Mouse (Mus musculus) right cerebral cortex, postnatal 10 days (tissue): ENCODE measurements at regions not wholly inside any gene's neighbourhood (a gene's known extent, or its start where the extent isn't known, plus 50 kb on each side); places are given as distances from the start of the nearest gene placed in this dataset.

ENCODE experiments used
- DNase-seq, 2 experiments: peaks; one replicate each; pipeline ENCODE4 v3.0.0; 2021; ENCODE audit warnings: low spot score in 2 of 2

DNA sequence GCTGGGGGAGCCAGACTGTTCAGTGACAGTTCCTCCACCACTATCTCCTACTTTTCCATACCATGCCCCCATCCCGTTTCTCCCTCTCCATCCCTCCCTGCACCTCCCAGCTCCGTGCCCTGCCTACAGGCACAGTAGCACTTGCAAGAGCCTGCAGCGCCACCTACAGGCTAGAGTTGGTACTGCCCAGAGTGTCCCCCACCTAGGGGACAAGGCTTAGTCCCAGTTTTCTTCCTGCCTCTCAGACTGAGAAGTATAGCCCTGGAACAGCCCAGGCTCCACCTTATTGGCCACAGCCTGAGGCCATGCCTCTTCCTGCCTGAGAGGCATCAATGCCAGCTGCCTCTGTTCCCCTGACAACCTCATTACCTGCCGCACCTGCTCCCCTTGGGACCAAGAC lies 351.3 kb downstream of the Ptpru start:
- DNase-seq = peak; percentile 90 to 94

- DNase-seq = no peak
Observed at GRCm38 (mm10) chr4:131488246-131488645, 349.8 kb downstream of the Ptpru start.

DNA sequence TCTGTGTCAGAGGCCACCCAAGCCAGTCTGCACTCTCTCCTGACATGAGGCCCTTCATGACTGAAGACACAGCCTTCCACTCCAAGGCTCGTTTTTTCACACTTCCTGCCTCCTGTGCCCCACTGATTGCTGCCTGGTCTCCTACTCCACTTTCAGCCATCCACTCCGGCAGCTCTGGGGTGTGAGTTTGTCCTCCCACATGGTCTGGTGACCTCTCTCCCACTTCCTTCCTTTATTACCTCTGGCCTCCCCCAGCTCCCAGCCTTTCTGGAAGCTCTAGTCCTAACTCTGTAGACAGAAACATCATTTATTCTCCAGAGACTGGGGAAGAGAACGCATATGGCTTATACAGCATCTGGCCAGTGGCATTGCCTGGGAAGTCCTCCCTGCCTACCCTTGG lies 349.0 kb downstream of the Ptpru start:
- DNase-seq = no peak

GRCm38 (mm10) chr4:131491960-131492359 lies 346.1 kb downstream of the Ptpru start:
- DNase-seq = no peak

- DNase-seq = no peak
Observed at GRCm38 (mm10) chr4:131493726-131494125, 344.4 kb downstream of the Ptpru start.

DNA sequence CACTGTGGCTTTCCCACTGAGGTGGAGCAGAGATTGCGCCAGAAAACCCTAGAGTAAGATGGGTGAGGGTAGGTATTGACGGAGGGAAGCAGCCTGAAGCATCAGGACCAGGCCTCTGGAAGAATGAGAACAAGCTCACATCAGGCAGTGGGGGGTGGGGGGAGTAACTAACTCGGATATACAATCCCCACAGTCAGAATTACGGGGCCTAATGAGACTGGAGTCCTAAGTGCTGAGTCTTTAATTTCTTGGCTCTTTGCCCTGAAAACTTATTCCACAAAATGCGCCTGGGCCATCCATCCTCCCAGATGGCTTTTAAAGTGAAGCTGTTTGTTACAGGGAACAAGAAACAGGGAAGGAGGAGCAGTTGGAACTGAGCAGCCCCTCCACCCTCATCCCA lies 341.2 kb downstream of the Ptpru start:
- no peak for DNase-seq

DNA sequence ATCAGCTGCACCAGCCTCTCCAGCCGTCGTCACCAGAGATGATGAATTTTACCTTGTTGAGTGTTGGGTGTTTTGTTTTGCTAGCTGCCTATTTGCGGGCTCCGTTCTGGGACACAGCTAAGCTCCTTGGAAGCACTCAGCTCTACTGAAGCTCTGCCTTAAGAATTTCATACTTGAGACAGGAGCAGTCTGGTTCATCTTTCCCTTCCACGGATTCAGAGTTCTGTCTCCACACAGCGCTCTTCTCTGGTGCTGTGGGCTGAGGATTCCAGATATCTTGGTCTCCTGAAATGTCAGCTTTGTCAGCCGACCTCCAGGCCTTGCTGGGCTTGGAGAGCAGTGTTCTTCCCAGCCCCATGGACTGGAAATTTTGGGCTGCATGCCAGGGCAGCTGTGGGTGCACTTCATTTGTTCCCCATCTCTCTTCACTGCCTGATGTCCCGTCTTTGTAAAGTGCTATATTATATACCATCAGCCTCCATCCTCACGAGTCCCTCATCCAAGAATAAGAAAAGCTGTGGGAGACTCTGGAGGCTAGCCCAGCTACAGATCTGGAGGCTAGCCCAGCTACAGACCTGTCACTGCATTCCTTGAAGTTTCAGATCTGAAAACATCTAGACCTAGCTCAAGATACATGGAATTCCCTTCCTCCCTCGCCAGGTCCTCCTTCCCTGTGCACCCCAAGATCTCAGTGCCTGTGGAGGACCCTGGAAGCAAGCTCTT lies 337.0 kb downstream of the Ptpru start:
- DNase-seq = peak; percentile 67 to 75

GRCm38 (mm10) chr4:131508154-131508553 lies 329.9 kb downstream of the Ptpru start:
- no peak for DNase-seq

DNA sequence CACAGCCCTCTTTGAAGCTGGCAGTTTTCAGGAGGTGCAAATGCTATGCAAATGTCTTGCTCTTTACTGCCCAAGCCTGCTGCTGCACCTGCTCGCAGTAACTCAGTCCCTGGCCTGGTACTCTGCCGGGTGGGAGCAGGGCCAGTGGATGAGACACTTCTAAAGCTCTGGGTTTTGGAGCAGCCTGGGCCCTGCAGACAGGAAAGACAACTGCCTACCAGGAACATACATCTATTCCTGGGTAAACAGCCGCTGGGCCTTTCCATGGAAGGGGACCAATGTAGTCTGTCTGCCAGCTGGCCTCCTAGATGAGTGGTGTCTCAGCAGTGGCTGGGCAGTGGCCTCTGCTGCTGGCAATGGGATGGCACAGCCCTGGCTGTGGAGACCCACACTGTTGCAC lies 326.5 kb downstream of the Ptpru start:
- peak; percentile 48 to 52 for DNase-seq

- DNase-seq = no peak
Observed at GRCm38 (mm10) chr4:131512768-131513167, 325.3 kb downstream of the Ptpru start.

DNA sequence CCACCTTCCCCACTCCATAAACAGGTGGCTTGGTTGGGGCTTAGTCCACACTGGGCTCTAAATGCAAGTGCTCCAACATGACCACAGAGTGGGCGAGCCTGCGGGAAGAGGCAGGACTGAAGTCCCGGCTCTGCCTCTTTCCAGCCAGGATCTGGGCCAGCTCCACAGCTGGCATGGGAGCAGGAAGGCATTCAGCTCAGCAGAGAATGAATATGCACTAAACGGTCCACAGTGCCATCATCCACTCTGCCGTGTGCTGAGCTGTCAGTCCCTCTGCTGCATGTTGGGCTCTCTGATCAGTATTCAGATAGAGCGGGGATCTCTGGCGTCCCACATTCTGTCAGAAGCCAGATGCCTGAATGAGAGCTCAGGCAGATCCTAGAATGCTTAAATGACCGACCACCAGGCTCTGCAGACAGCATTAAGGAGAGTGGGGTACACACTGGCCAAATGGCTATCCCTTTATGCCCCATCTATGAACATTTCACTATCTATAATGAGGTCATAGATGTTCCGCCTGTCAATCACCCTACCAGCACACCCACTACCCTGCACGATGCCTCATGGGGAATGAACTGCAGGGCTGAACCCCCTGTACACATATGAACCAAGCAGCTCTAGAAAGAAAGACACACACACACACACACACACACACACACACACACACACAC lies 317.3 kb downstream of the Ptpru start:
- peak; percentile 59 to 67 for DNase-seq

DNA sequence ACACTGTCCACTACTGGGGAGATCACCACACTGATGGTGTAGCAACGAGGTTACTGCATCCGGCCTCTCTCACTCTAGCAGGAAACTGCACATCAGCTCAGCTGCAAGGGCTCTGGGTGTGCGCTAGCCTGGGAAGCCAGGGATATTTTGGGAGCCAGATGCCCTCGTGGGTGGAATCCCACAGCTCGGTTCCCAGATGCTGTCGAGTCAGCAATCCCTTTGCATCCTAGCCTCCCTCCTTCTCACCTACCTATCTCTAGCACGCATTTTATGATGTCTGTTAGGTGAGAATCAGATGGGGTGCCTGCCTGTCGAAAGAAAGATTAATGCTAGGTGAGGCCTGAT lies 316.8 kb downstream of the Ptpru start:
- DNase-seq = peak in 1 of 2 experiments; percentile 59

- DNase-seq = no peak
Observed at GRCm38 (mm10) chr4:131525236-131525635, 312.9 kb downstream of the Ptpru start.

DNA sequence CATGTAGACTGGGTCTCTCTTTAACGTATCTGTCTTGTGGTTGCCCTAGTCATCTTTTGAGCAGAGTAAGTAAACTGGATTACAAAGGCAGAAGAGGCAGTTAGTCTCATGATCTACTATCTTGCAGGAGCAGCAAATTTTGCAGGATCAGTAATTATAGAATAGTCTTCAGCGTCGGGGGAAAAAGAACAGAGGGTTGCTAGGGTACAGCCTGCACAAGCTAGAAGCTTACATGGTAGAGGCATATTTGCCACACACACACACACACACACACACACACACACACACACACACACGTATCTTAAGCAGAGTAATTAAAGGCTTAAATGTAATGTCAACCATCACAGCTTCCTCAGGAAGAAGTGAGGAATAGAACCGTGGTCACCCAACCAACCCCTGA lies 307.6 kb downstream of the Ptpru start:
- DNase-seq = peak in 1 of 2 experiments; percentile 61

DNA sequence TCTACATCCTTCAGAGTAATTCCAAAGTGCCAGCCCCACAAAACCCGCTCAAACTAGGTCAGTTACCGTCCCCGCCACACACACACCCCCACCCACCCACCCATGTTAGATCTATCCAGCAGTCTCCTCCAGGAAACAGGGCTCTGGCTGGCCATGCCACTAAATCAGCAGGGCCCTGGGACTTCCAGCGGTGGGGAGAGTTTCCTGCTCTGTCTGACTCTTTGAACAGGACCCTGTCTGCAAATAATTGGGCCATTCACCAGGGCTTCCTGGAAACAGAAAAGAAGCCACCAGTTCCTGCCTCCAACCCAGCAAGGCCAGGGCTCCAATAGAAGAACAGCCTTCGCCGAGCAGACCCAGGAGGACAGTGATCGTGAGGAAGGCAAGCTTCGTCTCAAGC lies 307.1 kb downstream of the Ptpru start:
- no peak for DNase-seq

- DNase-seq = no peak
Observed at GRCm38 (mm10) chr4:131534831-131535230, 303.3 kb downstream of the Ptpru start.

DNA sequence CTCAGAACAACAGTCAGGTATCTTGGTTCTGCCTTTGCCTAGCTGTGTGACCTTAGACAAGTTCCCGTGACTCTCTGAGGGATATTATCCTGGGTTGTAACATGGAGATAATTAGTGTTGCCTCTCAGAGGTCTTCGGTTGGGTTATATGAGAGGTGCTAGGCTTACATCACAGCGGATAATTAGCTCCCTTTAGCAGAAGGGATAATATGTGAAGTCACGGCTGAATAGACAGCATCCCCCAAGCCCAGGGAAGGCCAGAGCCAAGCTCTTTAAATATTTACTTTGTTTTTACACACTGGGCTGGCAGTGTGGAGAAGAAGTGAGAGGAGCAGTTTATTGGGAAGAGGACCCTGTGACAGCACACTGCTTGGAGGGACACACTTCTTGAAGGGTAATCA lies 299.9 kb downstream of the Ptpru start:
- DNase-seq = no peak

DNA sequence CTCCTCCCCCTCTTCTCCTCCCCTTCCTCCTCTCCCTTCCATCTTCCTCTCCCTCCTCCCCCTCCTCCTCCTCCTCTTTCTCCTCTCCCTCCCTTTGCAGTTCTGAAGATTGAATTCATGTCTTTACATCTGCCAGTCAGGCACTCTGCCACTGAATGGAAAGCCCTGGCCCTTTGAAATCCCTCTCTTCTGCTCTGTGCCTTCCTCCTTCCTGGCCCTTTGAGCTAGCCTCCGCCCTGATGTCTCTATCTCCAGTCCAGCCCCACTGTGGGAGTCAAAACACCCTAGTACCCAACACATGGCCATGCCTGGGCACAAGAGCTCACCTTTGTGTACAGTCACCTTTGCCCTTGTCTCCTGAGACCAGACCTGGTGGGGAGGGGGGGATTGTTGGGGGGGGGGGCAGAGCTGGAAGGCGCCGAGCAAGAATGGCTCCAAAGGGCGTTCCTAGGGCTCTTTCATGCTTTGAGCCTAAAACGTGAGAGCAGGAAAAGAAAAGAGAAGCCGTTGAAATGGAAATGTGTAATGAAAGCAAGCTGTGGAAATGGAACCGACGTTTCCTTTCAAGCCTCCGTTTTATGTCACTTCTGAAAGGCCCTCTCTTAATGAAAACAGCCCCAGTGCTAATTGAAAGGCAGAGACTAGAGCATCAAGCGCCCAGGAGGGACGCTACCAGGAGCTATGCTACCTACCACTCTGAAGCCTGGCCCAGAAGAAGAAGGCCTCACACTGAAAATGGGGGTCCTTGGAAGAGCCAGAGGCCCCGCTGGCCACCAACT lies 291.5 kb downstream of the Ptpru start:
- no peak for DNase-seq

- DNase-seq = no peak
Observed at GRCm38 (mm10) chr4:131549581-131549980, 288.5 kb downstream of the Ptpru start.

- no peak for DNase-seq
Observed at GRCm38 (mm10) chr4:131558513-131558912, 279.6 kb downstream of the Ptpru start.

- DNase-seq = no peak
Observed at GRCm38 (mm10) chr4:131563851-131564250, 274.2 kb downstream of the Ptpru start.

GRCm38 (mm10) chr4:131565203-131565602 lies 272.9 kb downstream of the Ptpru start:
- DNase-seq = no peak

DNA sequence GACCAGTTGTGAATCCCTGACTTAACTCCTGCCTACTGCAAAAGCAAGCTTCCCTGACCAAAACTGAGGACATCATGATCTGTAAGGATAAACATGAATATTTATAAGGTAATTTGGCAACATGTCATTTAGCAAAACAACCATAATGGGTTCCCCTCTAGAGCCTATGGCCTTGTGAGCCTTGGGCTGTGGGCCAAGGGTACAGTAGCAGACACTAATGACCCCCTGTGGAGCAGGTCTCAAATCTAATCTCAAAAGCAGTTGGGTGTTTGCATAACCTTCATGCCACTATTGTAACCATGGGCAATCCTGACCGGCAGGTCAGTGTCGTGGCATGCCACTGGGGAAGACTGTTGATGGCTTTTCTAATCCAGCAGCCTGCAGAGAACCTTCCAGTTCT lies 270.8 kb downstream of the Ptpru start:
- DNase-seq = no peak
